Mouse (Mus musculus) hindbrain, embryonic 15.5 days (tissue): ENCODE results near the gene Zfp759. TPM values are rescaled to one million over a fixed set of nuclear protein-coding genes. Genes with fewer than 3 reads are reported as not detected.
A peak's percentile ranks its signal among the peaks of the same experiment; 100 is the strongest.
"Not testable (repeated sequence)": the region's sequence is repeated elsewhere in the genome, so short reads cannot be mapped to it uniquely, and the experiment has no call there.

Experiments used
- ATAC-seq: fragments of 200-750 bp; cut with Nextera tagmentation; 2 replicates; pipeline ENCODE4 v1.8.0; 2017; ENCODE audit warnings: low read depth, moderate number of reproducible peaks, moderate TSS enrichment; ENCODE audit not compliant: low FRiP score
- H3K27ac ChIP-seq: fragments of 300-500 bp; sonication (generic); replicated peaks from 2 replicates; pipeline ENCODE4 v1.5.1; 2015; ENCODE audit warnings: mild to moderate bottlenecking, inconsistent platforms
- H3K27me3 ChIP-seq: fragments of 300-500 bp; sonication (generic); 2 replicates; pipeline ENCODE4 v1.6.1; 2015; ENCODE audit warnings: control low read depth, inconsistent platforms
- H3K36me3 ChIP-seq: fragments of 300-500 bp; sonication (generic); 2 replicates; pipeline ENCODE4 v1.6.1; 2015; ENCODE audit warnings: control low read depth, inconsistent platforms
- H3K4me1 ChIP-seq: fragments of 300-500 bp; sonication (generic); replicated peaks from 2 replicates; pipeline ENCODE4 v1.6.1; 2015; ENCODE audit warnings: control low read depth, inconsistent platforms
- H3K4me2 ChIP-seq: fragments of 300-500 bp; sonication (generic); 2 replicates; pipeline ENCODE4 v1.6.1; 2015; ENCODE audit warnings: moderate library complexity, mild to moderate bottlenecking, inconsistent platforms
- H3K4me3 ChIP-seq: fragments of 300-500 bp; sonication (generic); 2 replicates; pipeline ENCODE4 v1.5.1; 2015; ENCODE audit warnings: mild to moderate bottlenecking, inconsistent platforms
- H3K9ac ChIP-seq: fragments of 300-500 bp; sonication (generic); 2 replicates; pipeline ENCODE4 v1.6.1; 2015; ENCODE audit warnings: inconsistent platforms
- H3K9me3 ChIP-seq: fragments of 300-500 bp; sonication (generic); 2 replicates; pipeline ENCODE4 v1.6.1; 2016; ENCODE audit warnings: control low read depth, inconsistent platforms
- WGBS: fragments of 180-500 bp; shearing (Covaris S2); methylation state at CpG from one replicate; pipeline ENCODE4 v1.1.7; 2015; 5-methylcytosine and 5-hydroxymethylcytosine counted together
- polyA plus RNA-seq: library from polyadenylated mRNA; unstranded; fragments of >200 nt; fragmentation: Nextera tagmentation; extraction: Ambion mirVana; gene quantifications from 2 replicates; pipeline ENCODE4 v1.2.1, GENCODE M21; 2015

The Zfp759 gene
- polyA plus RNA-seq, 1 experiment from 2014 or later, result 4.4 TPM

GRCm38 (mm10) chr13:67116163-67116562 is 5.3 kb upstream of the Zfp759 start, which contains the start of gene Rslcan18:
Gene Rslcan18, minus strand, starts transcription at chr13:67116263.
- H3K4me3 ChIP-seq, H3K4me1 ChIP-seq, H3K4me2 ChIP-seq, H3K9me3 ChIP-seq, ATAC-seq, H3K36me3 ChIP-seq, H3K27me3 ChIP-seq, H3K9ac ChIP-seq, H3K27ac ChIP-seq: not testable (repeated sequence)
- WGBS, result 92% methylated on average over 8 of the region's 8 CpGs

DNA sequence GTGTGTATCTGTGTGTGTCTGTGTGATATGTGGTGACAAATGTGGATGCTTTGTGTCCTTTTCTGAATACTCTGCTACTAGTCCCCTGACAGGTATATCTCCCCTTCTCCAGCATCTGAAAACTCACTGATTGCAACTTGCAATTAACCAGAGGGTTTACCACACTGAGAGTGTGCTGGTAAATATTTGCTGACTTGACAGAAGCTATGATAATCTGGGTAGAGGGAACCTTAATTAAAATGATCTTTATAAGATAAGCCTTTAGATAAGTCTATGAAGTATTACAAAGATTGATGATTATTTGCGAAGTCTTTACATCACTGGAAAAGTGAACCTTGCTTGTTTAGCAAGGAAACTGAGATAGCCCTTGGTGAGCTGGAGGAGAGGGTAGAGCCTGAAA is 3.0 kb downstream of the Zfp759 start:
- H3K36me3 ChIP-seq, result no peaks in the 10 kb centered on the region
- no peak overlapping the region for H3K4me3 ChIP-seq
- ATAC-seq, result no peak
- no peak overlapping the region for H3K4me2 ChIP-seq
- 95% methylated on average over 1 of the region's 1 CpGs for WGBS
- no peak overlapping the region for H3K9ac ChIP-seq
- no peak overlapping the region for H3K27ac ChIP-seq
- peaks cover 12% of the 10 kb centered on the region for H3K4me1 ChIP-seq
- no peaks in the 10 kb centered on the region for H3K27me3 ChIP-seq
- H3K9me3 ChIP-seq, result no peaks in the 10 kb centered on the region

GRCm38 (mm10) chr13:67127507-67127906 is 6.0 kb downstream of the Zfp759 start:
- Histone ChIP-seq H3K4me1 (peaks cover 12% of the 10 kb centered on the region), H3K4me2 (peak overlapping the region; percentile 76), H3K4me3 (peak overlapping the region; percentile 68), H3K9ac (peak overlapping the region; percentile 69; the same call in 1 of the 2 replicates)
- not testable (repeated sequence) for H3K9me3 ChIP-seq, H3K36me3 ChIP-seq, H3K27ac ChIP-seq, H3K27me3 ChIP-seq
- 77% methylated on average over 10 of the region's 10 CpGs for WGBS
- peak; percentile 52; the same call in 1 of the 2 replicates for ATAC-seq

GRCm38 (mm10) chr13:67128038-67128721 is 6.7 kb downstream of the Zfp759 start:
- Histone ChIP-seq H3K27ac (peak overlapping the region; percentile 78), H3K9me3 (no peaks in the 10 kb centered on the region), H3K9ac (peak overlapping the region; percentile 69), H3K27me3 (no peaks in the 10 kb centered on the region), H3K36me3 (no peaks in the 10 kb centered on the region), H3K4me1 (peaks cover 12% of the 10 kb centered on the region), H3K4me3 (peak overlapping the region; percentile 68), H3K4me2 (peak overlapping the region; percentile 76)
- peak; percentile 98 for ATAC-seq
- WGBS, result under 1% methylated on average over 18 of the region's 18 CpGs

DNA sequence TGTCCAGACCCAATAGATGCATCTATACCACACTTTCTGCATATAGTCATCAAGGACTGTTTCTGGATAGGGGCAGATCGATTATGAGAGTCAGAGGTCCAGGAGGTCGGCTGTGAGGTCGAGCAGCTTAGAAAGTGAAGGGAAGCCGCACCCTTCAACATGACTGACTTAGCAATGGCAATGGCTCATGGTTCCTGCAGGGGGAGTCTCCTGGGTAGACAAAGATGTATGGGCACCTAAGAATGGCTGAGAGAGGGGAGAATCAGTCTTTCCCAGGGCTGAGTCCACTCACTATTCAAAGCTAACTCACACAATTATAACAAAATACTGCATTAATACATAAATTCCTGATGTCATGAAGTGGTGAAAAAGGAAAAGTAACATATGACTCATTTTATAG is 44.7 kb downstream of the Zfp759 start:
- ATAC-seq, H3K9ac ChIP-seq, H3K36me3 ChIP-seq, H3K9me3 ChIP-seq, H3K27ac ChIP-seq, H3K4me2 ChIP-seq, H3K27me3 ChIP-seq, H3K4me3 ChIP-seq, H3K4me1 ChIP-seq: not testable (repeated sequence)
- 65% methylated on average over 4 of the region's 4 CpGs for WGBS

- peak within 1 kb of the TSS; percentile 59 for H3K4me3 ChIP-seq
- WGBS, result under 1% methylated on average over 17 of the region's 17 CpGs
- peak; percentile 98 for ATAC-seq
- H3K9ac ChIP-seq, result peak within 1 kb of the TSS; percentile 60
- peak within 1 kb of the TSS; percentile 59 for H3K4me2 ChIP-seq
- not testable (repeated sequence) for H3K9me3 ChIP-seq, H3K36me3 ChIP-seq, H3K4me1 ChIP-seq, H3K27me3 ChIP-seq
- peak within 1 kb of the TSS; percentile 64 for H3K27ac ChIP-seq
Measured at GRCm38 (mm10) chr13:67172991-67173722, 51.7 kb downstream of the Zfp759 start, which contains the start of gene Rsl1. Gene Rsl1, plus strand, starts transcription at chr13:67173182.

GRCm38 (mm10) chr13:67173723-67174055 is 52.2 kb downstream of the Zfp759 start:
- Histone ChIP-seq H3K27me3 (no peaks in the 10 kb centered on the region), H3K9ac (peak overlapping the region; percentile 60), H3K9me3 (no peaks in the 10 kb centered on the region), H3K4me1 (0 out of 2 replicates have a peak, but pooled peaks cover 3% of the 10 kb centered on the region), H3K27ac (peak overlapping the region; percentile 64; the same call in 1 of the 2 replicates), H3K4me3 (peak overlapping the region; percentile 59), H3K4me2 (peak overlapping the region; percentile 59), H3K36me3 (peaks cover 8% of the 10 kb centered on the region; the same call in 1 of the 2 replicates)
- whole genome bisulfite sequencing, result 32% methylated on average over 5 of the region's 5 CpGs
- peak; percentile 24; the same call in 1 of the 2 replicates for ATAC-seq

Other genes starting within 250 kb of the Zfp759 start
- gene Gm10767, start 216.7 kb upstream of the Zfp759 start, polyA plus RNA-seq, result 3.1 and 3.3 TPM in 2 replicates
- 5.7 and 6.7 TPM in 2 replicates for gene Zfp712, start 60.5 kb upstream of the Zfp759 start, polyA plus RNA-seq
- gene Zfp708, start 23.7 kb upstream of the Zfp759 start, polyA plus RNA-seq, result 8.9 TPM in 2 replicates
- 0.85 and 2.0 TPM in 2 replicates for gene Gm28557, start 13.1 kb upstream of the Zfp759 start, polyA plus RNA-seq
- 0.06 and 0.20 TPM in 2 replicates for gene Rslcan18, start 5.4 kb upstream of the Zfp759 start, polyA plus RNA-seq
- gene Rsl1, start 51.5 kb downstream of the Zfp759 start, polyA plus RNA-seq, result 6.3 and 6.8 TPM in 2 replicates
- 2.0 and 2.2 TPM in 2 replicates for gene Zfp455, start 72.8 kb downstream of the Zfp759 start, polyA plus RNA-seq
- 4.7 and 6.0 TPM in 2 replicates for gene Zfp458, start 156.8 kb downstream of the Zfp759 start, polyA plus RNA-seq
- gene Zfp457, start 184.8 kb downstream of the Zfp759 start, polyA plus RNA-seq, result 1.1 and 1.3 TPM in 2 replicates
- gene Zfp595, start 210.9 kb downstream of the Zfp759 start, polyA plus RNA-seq, result 1.7 and 1.9 TPM in 2 replicates
- 0.35 TPM in 1 of 2 replicates, not detected in the other for gene Gm28044, start 238.9 kb downstream of the Zfp759 start, polyA plus RNA-seq
- 0.42 and 0.58 TPM in 2 replicates for gene Zfp953, start 238.9 kb downstream of the Zfp759 start, polyA plus RNA-seq